Mouse (Mus musculus) heart, adult 11 months (tissue): ENCODE measurements at regions not wholly inside any gene's neighbourhood (a gene's known extent, or its start where the extent isn't known, plus 50 kb on each side); places are given as distances from the start of the nearest gene placed in this dataset.

Source experiments
- DNase-seq: peaks from one replicate; pipeline ENCODE4 v3.0.0; 2022

DNA sequence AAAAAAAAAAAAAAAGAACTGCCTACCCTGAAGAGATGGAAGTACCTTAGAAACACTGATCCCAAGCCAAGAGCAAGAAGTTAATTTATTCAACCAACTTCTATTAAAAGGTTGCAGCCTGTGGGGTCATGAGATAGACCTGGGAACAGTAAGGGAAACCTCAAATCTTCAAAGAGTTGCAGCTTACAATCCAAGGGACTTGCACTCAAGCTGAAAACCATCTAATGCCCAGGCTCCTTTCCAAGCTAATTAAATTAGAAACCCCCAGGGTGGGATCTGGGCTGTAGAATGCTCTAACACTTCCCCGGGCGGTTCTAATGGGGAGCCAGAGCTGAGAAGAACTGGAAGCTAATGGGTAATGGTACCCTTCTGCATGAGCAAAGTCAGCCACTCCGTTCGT is 278.0 kb downstream of the Hlx start:
- DNase-seq = no peak

DNA sequence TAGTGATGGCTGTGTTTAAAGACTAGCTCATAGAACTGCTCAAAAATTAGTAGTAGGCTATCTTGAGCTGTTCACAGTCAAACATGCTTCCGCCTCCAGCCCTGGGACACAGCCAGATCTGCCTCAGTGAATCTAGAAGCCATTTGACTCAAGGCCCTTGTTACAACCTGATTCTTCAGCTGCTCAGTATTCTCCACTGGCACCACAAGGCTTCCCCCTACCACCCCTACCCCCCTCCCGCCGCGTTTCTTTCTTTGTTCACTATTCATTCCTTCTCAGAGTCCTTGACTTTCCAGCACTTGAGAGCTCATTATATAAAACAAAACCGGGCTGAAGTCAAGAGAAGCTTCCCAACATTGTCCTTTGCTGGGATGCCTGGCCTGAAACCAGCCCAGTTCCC is 278.7 kb downstream of the Hlx start:
- DNase-seq = no peak

DNA sequence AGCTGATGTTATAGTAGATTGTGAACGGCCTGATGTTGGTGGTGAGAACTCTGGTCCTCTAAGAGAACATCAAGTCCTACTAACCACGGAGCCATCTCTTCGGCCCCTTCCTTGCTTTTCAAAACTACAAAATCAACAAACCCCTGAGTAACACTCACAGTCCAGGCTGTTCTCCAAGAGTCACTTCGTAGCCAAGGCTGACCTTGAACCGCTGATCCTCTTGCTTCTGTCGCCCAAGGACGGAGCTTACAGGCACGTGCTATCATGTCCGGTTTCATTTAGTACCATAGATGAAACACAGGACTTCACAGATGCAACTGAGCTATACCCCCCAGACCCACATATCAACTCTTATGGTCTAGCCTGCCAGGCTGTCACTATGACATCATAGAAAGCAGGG is 279.4 kb downstream of the Hlx start:
- no peak for DNase-seq

DNA sequence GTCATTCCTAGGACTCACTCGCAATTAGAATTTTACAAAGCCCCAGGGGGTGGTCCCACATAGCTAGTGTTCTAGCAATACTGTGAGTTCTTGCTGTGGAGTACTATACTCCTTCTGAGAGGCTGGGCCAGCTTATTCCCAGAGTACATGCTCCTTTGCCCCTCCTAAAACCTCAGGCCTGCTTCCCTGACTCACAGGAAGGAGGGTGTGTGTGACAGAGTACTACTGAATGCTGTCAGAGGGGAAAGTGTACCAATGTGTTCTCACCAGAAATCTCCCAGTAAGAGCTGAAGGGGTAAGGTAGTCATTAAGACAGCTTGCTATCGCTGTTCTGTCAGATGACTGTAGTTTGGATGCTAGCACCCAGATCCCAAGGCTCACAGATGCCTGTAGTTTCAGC is 280.7 kb downstream of the Hlx start:
- no peak for DNase-seq

DNA sequence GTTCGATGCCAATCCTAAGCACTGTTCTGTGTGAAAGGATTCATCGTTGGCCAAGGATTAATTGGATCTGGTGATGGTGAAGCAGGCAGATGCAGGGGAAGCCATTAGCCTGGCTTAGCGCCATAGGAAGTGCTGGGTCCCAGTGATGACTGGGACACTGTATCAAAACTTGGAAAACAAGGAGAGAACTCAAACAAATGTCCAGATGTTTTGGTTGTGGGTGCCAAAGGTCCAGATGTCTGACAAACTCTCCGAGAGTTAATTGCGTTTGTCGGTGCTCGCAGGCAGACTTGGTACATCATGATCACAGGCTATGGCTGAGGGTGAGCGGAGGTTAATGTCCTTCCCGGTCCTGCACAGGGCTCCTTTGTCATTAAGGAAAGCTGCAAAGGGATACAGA is 283.4 kb downstream of the Hlx start:
- peak; percentile 99 for DNase-seq

DNA sequence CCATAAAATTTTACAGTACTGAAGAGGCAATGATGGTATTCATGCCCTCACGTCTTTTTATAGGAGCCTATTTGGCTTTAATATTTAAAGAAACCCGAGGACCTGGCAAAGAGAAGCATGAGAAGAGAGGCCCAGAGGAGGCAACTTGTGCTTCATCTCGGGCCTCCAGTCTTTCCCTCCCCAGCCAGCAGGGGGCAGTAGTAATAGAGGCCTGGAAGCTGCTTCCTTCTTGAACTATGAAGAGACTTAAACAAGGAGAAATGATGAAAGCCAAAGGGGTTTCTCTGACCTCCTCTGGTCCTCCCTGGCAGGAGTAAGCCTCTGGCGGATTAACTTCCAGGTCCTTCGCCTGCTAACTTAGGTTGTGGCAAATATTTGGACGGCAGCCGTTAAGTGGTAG is 284.5 kb downstream of the Hlx start:
- peak; percentile 97 for DNase-seq

DNA sequence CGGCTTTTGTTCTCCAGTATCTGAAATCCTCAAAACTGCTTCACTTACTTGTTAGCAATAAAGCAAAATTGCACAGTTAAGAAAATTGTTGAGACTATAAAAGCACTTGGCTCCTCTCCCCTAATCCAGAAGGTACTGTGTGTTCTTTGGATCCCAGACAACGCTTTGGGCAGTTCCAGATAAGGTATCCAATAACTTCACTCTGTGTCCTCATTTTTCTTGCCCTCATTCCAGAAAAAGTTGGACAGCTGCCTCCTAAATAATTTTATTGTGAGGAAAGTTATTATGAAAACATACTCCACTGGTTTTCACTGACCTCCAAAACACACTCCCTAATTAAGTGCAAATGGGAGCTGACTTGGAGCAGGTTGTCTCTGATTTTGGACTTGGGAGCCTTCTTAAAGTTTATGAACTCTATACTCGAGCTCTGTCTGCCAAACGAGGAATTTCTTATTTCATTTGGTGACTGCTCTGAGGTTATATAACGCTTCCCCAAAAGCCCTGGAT is 285.2 kb downstream of the Hlx start:
- DNase-seq = peak; percentile 97

DNA sequence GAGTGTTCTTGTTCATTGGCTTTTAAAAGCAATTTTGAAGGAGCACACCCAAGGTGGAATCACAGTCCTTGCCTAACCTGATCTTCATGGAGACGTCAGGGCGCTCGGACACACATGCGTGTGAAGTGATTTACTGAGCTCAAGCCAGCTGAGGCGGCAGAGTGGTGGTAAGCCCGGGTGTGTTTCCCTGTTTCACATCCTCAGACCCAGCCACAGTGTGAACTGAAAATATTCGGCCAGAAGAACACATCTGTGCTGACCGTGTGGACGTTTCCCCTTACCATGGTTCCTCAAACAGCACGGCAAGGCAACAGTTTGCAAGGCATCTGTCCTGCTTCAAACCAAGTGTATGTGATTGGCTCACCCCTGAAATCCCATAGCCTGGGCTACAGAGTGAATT is 288.2 kb downstream of the Hlx start:
- peak; percentile 98 for DNase-seq

DNA sequence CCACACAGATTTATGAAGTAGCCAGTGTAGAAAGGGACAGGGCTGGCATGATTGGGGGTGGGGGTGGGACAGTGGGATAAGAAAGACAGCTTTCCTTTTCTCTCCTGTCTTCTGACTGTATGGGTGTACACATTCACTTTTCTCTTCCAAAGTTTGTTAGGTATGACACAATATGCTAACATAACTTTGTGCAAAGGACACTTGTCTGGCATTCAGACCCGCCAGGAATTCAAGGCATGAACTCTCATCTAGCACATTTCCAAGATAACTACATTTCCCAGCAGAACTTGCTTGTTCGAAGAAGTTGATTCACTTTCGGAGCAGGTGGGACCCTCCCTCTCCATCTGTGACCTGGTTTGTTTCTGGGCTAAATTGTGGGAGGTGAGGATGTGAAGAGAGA is 289.7 kb downstream of the Hlx start:
- DNase-seq = no peak

DNA sequence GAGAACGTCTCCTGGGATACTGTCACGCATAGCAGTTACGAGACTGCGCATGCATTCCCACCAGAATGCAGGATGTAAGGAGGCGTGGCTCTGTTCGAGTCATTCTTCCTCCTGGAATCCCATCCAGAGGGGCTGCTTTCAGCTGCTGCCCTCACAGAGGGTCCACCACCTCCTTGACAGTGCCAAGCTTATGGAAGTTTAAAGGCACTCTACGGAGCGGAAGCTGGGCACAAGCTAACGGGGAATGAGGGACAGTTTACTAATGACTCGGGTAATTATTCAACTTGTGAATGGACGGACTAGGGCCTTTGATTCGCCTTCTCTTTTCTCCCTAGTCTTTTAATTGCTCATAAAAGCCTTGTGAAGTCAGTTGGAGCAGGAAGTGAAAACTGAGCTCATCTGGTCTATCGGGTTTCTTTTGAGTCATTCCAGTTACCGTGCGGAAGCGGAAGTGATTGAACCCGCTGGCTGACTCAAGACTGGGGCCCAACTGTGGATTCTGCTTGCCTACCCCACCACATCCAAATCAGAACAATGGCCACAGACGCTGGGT is 291.3 kb downstream of the Hlx start:
- DNase-seq = peak; percentile 97

DNA sequence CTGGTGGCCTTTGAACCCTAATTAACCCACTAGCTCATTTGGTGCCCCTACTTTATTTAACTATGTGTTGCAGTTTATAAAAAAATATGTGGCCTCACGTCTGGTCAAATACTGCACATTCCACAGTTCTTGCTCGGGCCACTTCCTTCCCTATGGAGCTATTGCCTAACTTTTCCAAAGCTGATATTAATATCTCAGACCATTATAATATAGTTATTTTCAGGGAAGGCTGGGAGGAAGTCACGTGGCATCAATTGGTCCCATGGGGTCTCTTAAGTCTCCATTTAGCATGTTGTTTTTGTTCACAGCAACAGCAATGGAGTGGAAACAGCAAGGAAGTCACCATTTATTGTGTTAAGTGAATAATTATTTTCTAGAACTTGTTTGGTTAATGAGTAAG is 292.9 kb downstream of the Hlx start:
- peak; percentile 97 for DNase-seq

DNA sequence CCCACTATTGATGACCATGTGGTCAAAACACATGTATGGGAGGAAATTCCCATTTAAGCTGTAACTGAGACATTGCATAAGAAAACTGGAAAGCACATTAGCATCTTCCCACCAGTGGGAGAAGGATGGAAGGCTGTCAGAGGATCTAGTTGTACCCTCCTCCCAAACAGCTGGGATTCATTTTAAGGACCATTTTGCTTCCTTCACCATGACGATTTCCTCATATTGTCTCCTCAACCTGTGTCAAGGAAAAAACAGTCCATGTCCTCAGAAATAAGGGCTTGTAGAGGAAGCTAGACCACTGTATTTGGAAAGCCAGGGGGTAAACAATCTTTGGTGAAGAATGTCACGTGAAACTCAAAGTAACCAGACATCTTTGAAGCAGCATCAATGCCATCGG is 296.0 kb downstream of the Hlx start:
- DNase-seq = peak; percentile 91

DNA sequence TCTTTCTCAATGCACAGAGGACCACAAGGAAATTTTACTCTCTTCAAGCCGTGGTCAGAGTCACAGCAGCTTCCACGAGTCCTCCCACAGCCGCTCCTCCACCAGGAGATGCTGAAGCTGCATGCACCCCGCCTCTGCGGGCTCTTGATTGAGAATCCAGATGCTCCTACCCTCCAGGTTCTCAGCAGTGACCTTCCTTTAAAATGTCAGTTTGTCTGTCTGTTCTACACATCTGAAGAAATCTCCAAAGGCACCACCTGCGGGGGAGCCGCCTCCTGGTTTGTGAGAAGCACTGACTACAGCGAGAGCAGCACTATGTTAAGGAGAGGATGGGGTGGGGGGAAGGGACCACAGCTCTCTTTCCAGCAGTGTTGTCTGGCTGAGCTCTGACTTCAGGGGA is 303.8 kb downstream of the Hlx start:
- DNase-seq = peak; percentile 91

DNA sequence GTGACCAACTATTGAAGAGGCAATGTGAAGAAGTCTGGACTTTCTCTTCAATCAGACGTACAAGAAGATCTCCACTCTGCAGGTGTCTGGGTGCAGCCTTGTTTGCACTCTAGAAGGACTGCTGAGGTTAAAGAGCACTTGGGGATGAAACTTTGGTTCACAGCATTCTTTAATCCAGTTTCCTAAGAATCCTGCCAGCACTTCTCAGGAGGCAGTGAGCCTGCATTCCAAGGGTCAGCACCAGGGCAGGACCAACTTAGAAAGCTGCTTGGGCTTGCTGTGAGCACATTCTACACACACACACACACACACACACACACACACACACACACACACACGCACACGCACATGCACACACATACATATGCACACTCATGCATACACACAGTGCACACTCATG is 304.4 kb downstream of the Hlx start:
- no peak for DNase-seq

DNA sequence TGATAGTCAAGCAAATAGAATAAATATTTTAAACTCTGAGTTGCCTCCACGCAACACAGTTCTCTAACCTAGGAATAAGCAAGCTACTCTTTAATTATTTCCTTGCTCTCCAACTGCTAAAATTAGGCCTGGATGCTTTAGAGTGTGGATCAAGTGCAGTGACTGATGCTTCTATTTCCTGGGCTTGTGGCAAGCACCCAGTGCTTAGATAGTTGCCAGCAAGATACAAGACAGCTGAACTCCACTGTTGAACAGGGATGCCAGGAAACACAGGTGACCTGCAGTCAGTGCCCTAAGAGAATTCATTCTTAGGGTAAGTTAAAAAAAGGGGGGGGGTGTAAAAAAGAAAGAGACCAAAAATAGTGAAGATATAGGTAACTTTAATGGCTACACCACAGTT is 306.7 kb downstream of the Hlx start:
- peak; percentile 93 for DNase-seq

DNA sequence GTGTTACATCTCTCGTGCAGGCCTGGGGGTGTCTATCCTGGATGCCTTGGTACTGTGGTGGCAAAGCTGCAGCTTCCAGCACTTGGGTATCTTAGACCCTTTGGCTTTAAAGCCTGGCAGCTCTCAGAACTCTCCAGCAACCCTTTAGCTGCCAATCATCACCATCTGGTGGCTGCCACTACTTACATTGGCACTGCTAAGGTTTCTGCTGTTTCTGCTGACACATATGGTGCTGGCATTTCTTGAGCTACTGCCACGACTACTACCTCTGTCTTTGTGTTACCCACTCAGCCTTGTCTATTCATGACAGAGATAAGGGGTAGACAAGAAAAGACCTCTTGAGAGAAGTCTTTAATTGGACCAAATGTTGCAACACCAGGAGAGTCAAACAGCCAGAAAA is 308.4 kb downstream of the Hlx start:
- no peak for DNase-seq

DNA sequence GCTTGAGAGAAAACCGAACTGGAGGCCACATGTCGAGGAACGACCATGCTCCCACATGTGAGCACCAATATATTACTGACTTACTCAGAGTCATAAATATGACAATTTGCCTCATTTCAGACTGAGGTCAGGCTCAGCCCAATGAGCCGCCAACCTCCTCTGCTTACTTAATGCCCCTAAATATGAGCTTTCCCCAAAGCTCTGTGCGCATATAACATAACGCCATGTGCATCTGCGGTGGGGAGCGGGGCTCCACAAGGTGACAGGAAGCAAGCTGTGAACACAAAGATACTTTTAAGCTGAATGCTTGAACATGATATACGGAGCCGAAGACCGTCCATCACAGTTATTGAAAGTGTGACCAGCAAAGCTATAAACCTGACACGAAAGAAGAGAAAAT is 319.8 kb downstream of the Hlx start:
- no peak for DNase-seq

DNA sequence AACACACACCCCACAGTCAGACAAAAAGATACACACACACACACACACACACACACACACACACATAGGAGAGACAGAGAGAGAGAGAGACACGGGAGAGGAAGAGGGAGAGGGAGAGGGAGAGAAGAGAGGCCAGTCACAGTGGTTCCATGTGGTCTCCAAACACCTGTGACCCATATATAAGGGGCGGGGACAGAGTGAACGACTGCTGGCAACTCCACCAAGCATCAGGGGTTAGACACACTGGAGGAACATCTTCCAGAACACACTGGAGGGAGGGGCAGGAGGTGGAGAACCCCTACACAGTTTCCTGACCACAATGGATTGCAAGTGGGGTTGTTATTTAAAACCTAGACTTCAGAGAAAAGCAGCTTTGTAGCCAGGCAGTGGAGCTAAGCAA is 321.4 kb downstream of the Hlx start:
- DNase-seq = no peak

DNA sequence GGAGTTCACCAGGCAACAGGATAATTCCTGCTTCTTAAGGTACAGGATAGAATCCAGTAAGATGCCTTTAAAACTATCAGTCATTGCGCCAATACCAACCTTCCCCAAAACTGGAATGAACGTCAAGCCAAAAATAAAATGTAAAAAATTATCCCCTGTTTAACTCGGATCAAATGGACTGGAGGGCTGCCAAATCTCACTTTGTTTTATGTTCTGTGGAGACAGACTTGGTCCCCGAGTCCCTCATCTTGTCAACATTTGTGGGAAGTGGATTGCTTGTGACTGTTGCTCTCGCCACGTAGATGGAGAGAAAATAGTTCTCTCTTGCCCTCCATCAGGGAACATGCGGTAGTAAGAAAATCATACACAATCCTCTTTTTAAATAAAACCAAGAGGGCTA is 322.4 kb downstream of the Hlx start:
- DNase-seq = no peak

DNA sequence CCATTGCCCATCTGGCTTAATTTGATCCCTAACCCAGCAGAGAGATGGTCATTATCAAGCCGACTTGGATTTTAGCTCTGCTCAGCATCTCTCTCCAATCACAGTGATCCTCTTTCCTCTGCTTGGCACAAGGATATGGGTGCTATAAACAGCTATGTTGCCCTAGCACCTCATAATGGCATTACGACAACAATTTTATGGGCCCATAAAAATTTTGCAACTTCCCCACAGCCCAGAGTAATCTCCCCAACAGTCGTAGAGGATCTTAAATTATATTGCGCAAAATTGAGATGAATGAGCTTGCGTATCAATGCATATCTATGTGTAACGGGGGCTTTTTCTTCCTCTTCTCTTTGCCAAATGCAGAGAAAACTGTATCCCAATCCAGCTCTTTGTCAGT is 329.4 kb downstream of the Hlx start:
- DNase-seq = no peak

DNA sequence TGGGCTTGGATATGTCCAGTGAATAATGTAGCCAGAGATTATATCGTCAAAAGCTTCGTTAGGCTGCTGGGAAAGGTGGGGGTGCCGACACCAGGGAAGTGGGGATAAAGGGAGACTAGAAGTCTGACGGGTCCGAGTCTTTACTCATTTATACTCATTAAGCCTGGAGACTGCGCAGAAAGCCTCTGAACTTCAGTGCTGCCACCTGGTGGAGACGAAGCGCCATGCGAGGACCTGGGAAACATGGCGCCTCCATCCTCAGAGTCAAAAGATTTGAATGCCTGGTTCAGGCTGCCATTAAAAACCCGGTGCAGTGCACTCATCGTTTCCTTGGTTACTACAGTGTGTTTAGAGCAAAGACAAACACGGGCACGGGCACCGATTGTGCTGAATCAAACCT is 337.2 kb downstream of the Hlx start:
- peak; percentile 92 for DNase-seq

DNA sequence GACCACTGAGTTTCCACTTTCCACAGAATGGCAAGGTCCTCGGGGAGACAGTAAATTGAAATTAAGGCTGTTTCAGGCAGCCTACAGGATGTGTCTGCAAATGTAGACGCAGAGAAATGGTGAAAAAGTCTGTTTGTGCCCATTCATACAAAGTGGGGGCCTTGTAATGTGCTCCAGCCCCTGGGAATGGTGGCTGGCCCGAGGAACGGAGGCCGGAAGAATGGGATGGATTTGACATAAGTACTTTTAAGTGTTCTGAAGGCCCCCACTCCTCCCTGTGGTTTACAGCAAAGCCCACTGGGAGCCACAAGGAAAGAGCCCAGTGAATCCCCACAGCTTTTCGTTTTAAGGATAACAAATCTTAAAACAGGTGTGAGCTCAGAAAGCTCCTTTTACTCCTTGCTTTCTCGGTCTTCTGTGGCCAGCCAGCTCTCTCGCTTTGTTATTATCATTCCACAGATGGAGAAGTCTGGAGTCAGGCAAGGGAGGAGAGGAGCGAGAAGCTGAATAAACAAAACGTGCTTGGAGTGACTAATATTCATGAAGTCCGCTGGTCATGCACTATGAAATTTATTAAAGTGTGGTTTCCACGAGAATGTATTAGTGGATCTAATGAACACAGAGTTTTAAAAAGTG is 337.7 kb downstream of the Hlx start:
- peak; percentile 88 for DNase-seq

DNA sequence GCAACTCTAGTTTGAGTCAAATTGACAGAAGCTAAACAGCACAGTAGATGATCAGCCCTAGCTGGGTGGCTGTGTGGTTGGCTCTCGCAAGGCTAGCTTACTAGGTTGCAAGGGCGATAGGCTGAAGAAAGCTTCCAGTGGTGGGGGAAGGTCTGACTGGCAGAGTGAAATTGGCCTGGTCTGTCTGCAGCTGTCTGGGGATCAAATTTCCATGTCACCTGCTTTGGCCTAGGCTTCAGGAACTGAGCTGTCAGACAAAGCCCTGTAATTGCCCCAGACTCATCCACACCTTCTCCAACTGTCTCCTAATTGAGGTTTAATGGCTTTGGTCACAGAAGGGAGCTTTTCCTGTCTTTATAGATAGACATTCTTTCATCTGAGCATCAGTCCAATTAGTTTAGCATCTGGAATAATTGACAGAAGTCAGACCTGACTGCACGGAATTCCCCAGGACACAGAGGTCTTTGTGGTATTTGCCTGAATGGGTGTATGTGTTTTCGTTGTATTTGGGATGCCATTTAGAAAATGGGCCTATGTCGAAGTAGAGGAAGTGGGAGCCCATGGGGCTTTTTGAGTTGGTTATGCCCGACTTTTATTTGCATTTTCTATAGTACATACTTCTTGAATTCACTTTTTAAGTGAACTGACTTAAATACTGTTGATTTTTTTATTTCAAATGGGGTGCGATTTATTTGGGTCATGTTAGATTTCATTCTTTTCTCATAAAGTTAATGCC is 348.2 kb downstream of the Hlx start:
- no peak for DNase-seq

DNA sequence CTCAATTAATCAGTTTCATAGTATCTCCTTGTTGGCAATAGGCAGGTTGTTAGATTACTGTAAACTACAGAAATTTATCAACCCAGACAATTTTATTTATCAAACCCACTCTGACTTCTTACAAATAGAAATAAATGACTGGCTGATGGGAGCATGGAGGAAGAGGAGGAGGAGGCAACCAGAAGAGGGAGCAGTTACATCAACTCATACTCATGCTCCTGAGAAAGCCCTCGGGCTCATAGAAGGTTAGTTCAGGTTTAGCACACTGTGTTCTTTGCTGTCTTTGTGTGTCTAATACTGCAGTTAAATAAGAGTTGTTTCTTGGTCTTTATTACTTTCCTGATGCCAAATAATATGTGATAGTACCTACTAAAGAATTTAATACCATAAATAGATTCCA is 344.6 kb upstream of the 1700056E22Rik start:
- DNase-seq = no peak

DNA sequence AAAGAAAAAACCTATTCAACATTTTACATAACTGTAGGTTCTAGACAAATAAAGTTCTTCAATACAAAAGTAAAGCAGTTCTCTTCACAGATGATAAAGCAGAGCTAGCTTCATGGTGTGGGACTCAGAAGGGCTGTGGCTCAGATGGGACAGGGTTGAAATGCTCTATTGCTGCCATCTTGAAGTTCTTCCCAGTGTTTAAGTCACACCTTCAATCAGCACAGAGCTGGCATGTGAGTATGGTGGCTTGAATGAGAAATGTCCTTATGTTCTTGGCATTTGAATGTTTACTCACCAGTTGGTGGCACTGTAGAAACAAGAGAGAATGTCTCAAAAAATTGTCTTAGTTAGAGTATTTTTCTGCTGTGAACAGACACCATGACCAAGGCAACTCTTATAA is 330.9 kb upstream of the 1700056E22Rik start:
- DNase-seq = no peak
